Mouse (Mus musculus) forebrain, postnatal 0 days (tissue): ENCODE results near the gene Prep. TPM values are rescaled to one million over a fixed set of nuclear protein-coding genes. Genes with fewer than 3 reads are reported as not detected.

ENCODE experiments used
- ATAC-seq: fragments of 200-750 bp; cut with Nextera tagmentation; 2 replicates; pipeline ENCODE4 v1.8.0; 2017; ENCODE audit warnings: mild to moderate bottlenecking, moderate library complexity
- DNase-seq: peaks from one replicate; pipeline ENCODE4 v3.0.0-alpha.2; 2015
- H3K27ac ChIP-seq: fragments of 300-500 bp; sonication (generic); 2 replicates; pipeline ENCODE4 v1.5.1; 2014; ENCODE audit warnings: low read depth, mild to moderate bottlenecking, antibody characterized with exemption, low read length, moderate library complexity, mixed read lengths
- H3K27me3 ChIP-seq: fragments of 300-500 bp; sonication (generic); 2 replicates; pipeline ENCODE4 v1.6.1; 2014; ENCODE audit warnings: mild to moderate bottlenecking, low read length, mixed read lengths; ENCODE audit not compliant: insufficient read depth
- H3K36me3 ChIP-seq: fragments of 300-500 bp; sonication (generic); 2 replicates; pipeline ENCODE4 v1.6.1; 2014; ENCODE audit warnings: mild to moderate bottlenecking, moderate library complexity; ENCODE audit not compliant: insufficient read depth
- H3K4me1 ChIP-seq: fragments of 300-500 bp; sonication (generic); 2 replicates; pipeline ENCODE4 v1.6.1; 2014; ENCODE audit warnings: antibody characterized with exemption; ENCODE audit not compliant: insufficient read depth
- H3K4me2 ChIP-seq: fragments of 300-500 bp; sonication (generic); 2 replicates; pipeline ENCODE4 v1.6.1; 2014; ENCODE audit warnings: low read depth, mild to moderate bottlenecking, moderate library complexity
- H3K4me3 ChIP-seq: fragments of 300-500 bp; sonication (generic); 2 replicates; pipeline ENCODE4 v1.5.1; 2014; ENCODE audit warnings: low read depth, low read length, mixed read lengths
- H3K9ac ChIP-seq: fragments of 300-500 bp; sonication (generic); 2 replicates; pipeline ENCODE4 v1.6.1; 2014; ENCODE audit warnings: mild to moderate bottlenecking
- H3K9me3 ChIP-seq: fragments of 300-500 bp; sonication (generic); 2 replicates; pipeline ENCODE4 v1.6.1; 2016; ENCODE audit warnings: low read length
- CTCF ChIP-seq: sonication (generic); IDR thresholded peaks from 2 replicates; pipeline ENCODE4 v1.5.1; 2016; ENCODE audit warnings: antibody characterized with exemption, control low read depth, low read depth
- WGBS: fragments of 180-500 bp; shearing (Covaris S2); extraction: QIAGEN DNeasy Blood & Tissue Kit; methylation state at CpG from one replicate; pipeline ENCODE4 v1.1.7; 2014; 5-methylcytosine and 5-hydroxymethylcytosine counted together
- polyA plus RNA-seq: library from polyadenylated mRNA; unstranded; fragments of >200 nt; fragmentation: Nextera tagmentation; extraction: Ambion mirVana; gene quantifications from 2 replicates; pipeline ENCODE4 v1.2.1, GENCODE M21; 2015
- total RNA-seq: library from RNA; depleted of rRNA; stranded (reverse); fragments of >200 nt; gene quantifications from 2 replicates; pipeline ENCODE4 v1.2.3, GENCODE M21; 2014

Prep gene
- total and polyA plus RNA-seq, 2 experiments from 2014 or later = 18.1 to 19.0 TPM

- H3K4me2 ChIP-seq = no peak overlapping the region
- DNase-seq (peak; percentile 22), ATAC-seq (peak; percentile 51)
- H3K27me3 ChIP-seq = no peaks in the 10 kb centered on the region
- no peak overlapping the region for H3K9ac ChIP-seq
- H3K4me1 ChIP-seq = 0 out of 2 replicates have a peak, but pooled peaks cover 2% of the 10 kb centered on the region
- TF ChIP-seq CTCF = no peak
- 67% methylated on average over 6 of the region's 6 CpGs for WGBS
- H3K9me3 ChIP-seq = no peaks in the 10 kb centered on the region
- H3K36me3 ChIP-seq = no peaks in the 10 kb centered on the region
- H3K4me3 ChIP-seq = no peak overlapping the region
- no peak overlapping the region for H3K27ac ChIP-seq
These were observed 77.2 kb downstream of the Prep start for GRCm38 (mm10) chr10:45144038-45144817.

GRCm38 (mm10) chr10:45146821-45147220 lies 79.8 kb downstream of the Prep start:
- H3K9ac ChIP-seq = no peak overlapping the region
- WGBS = 18% methylated on average over 6 of the region's 6 CpGs
- H3K4me1 ChIP-seq = 0 out of 2 replicates have a peak, but pooled peaks cover 2% of the 10 kb centered on the region
- no peak overlapping the region for H3K4me3 ChIP-seq
- no peaks in the 10 kb centered on the region for H3K9me3 ChIP-seq
- H3K27me3 ChIP-seq = no peaks in the 10 kb centered on the region
- TF ChIP-seq CTCF = no peak
- no peak overlapping the region for H3K27ac ChIP-seq
- H3K36me3 ChIP-seq = peaks cover 12% of the 10 kb centered on the region; the same call in 1 of the 2 replicates
- no peak overlapping the region for H3K4me2 ChIP-seq
- ATAC-seq = no peak
- DNase-seq = no peak

- Histone ChIP-seq H3K4me2 (no peak overlapping the region), H3K27me3 (no peaks in the 10 kb centered on the region), H3K4me1 (0 out of 2 replicates have a peak, but pooled peaks cover 2% of the 10 kb centered on the region), H3K9me3 (no peaks in the 10 kb centered on the region), H3K9ac (no peak overlapping the region), H3K27ac (no peak overlapping the region), H3K36me3 (peaks cover 47% of the 10 kb centered on the region), H3K4me3 (no peak overlapping the region)
- 61% methylated on average over 5 of the region's 5 CpGs for WGBS
- DNase-seq (no peak), ATAC-seq (peak; percentile 11; the same call in 1 of the 2 replicates)
- TF ChIP-seq CTCF = no peak
These were observed 84.1 kb downstream of the Prep start for GRCm38 (mm10) chr10:45151137-45151536.

GRCm38 (mm10) chr10:45151771-45152692 lies 85.0 kb downstream of the Prep start:
- Histone ChIP-seq H3K4me3 (no peak overlapping the region), H3K36me3 (peaks cover 47% of the 10 kb centered on the region), H3K4me1 (0 out of 2 replicates have a peak, but pooled peaks cover 2% of the 10 kb centered on the region), H3K4me2 (no peak overlapping the region), H3K9ac (no peak overlapping the region), H3K9me3 (no peaks in the 10 kb centered on the region), H3K27ac (no peak overlapping the region), H3K27me3 (no peaks in the 10 kb centered on the region)
- TF ChIP-seq CTCF = no peak
- DNase-seq (no peak), ATAC-seq (peak; percentile 37)
- WGBS = 53% methylated on average over 12 of the region's 12 CpGs

GRCm38 (mm10) chr10:45154557-45155060 lies 87.6 kb downstream of the Prep start:
- no peak for TF ChIP-seq CTCF

GRCm38 (mm10) chr10:45165851-45166250 lies 98.8 kb downstream of the Prep start:
- no peak overlapping the region for H3K4me3 ChIP-seq
- no peak overlapping the region for H3K9ac ChIP-seq
- no peaks in the 10 kb centered on the region for H3K36me3 ChIP-seq
- H3K27ac ChIP-seq = no peak overlapping the region
- no peaks in the 10 kb centered on the region for H3K27me3 ChIP-seq
- 88% methylated on average over 8 of the region's 8 CpGs for WGBS
- DNase-seq (no peak), ATAC-seq (no peak)
- H3K4me1 ChIP-seq = no peaks in the 10 kb centered on the region
- no peaks in the 10 kb centered on the region for H3K9me3 ChIP-seq
- TF ChIP-seq CTCF = no peak
- no peak overlapping the region for H3K4me2 ChIP-seq

More at GRCm38 (mm10) chr10:45154557-45155060, 87.6 kb downstream of the Prep start:
- ATAC-seq (no peak), DNase-seq (no peak)
- Histone ChIP-seq H3K4me3 (no peak overlapping the region), H3K27ac (no peak overlapping the region), H3K4me2 (no peak overlapping the region), H3K9ac (no peak overlapping the region), H3K27me3 (no peaks in the 10 kb centered on the region), H3K36me3 (peaks cover 68% of the 10 kb centered on the region), H3K9me3 (no peaks in the 10 kb centered on the region), H3K4me1 (no peaks in the 10 kb centered on the region)
- 90% methylated on average over 14 of the region's 14 CpGs for WGBS
